Mouse (Mus musculus): ENCODE data around the gene Fgr. TPM values are rescaled to one million over a fixed set of nuclear protein-coding genes. Genes with fewer than 3 reads are reported as not detected.
"Not testable (repeated sequence)": the region's sequence is repeated elsewhere in the genome, so short reads cannot be mapped to it uniquely, and the experiment has no call there.

Gene Fgr
- polyA plus RNA-seq, 1 experiment from 2014 or later: 0.44 TPM

GRCm38 (mm10) chr4:133005885-133006451 is 32.1 kb downstream of the Fgr start:
- 25% methylated on average over 6 of the region's 6 CpGs for WGBS

DNA sequence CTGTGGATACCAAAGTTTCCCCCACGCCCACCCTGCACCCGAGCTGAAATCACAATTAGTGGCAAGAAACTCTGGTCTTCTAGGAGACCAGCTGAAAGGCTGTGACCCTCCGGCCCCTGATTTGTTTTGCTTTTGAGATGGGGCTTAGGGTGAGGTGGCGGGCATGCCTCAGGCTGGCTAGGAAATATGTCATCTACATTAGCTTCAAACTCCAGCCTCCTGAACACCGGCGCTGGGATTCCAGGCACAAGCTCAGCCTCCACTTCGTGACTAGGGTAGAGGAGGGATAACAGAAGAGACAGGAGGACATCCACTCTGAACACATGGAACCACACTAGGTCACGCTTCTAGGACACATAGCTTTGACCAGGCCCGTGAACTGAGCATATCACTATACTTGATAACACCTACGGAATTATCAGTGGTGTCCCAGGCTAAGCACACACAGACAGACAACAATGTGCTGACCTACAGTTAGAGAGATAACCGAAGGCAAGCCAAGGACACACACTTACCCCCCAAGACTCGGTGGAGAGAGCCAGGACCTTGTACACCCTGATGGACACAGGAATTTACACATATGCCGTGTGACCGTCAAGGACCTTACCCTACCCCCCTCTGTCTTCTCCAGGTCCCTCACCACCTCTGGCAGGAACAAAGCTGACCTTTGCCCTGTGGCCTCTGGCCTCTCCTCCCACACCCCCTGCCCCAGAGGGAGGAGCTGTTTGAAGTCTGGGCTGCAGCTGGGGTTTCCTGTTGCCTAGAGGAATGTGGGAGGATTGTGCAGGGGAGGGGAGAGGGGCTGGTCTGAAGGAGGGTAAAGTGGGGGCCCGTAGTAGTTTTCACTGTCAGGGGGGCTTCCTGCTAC is 33.9 kb downstream of the Fgr start:
- Histone ChIP-seq H3K27me3 (ENCODE audit: insufficient read depth, low read length) (peaks cover 12% of the 10 kb centered on the region), H3K4me3 (ENCODE audit: low read length) (no peak overlapping the region), H3K4me2 (replicated peaks; ENCODE audit: low read depth, low read length) (no peak overlapping the region), H3K9me3 (ENCODE audit: low read length) (no peaks in the 10 kb centered on the region), H3K27ac (ENCODE audit: low read length) (peak overlapping the region; percentile 28; the same call in 1 of the 2 replicates), H3K36me3 (ENCODE audit: insufficient read depth, low read length) (no peaks in the 10 kb centered on the region), H3K9ac (replicated peaks; ENCODE audit: low read length) (no peak overlapping the region), H3K4me1 (ENCODE audit: insufficient read depth, low read length) (peaks cover 21% of the 10 kb centered on the region)
- WGBS: 18% methylated on average over 15 of the region's 15 CpGs
- ATAC-seq (ENCODE audit: low FRiP score, low TSS enrichment): 0 out of 2 replicates have a peak, but pooled peaks have one; percentile 5

More at GRCm38 (mm10) chr4:133005885-133006451, 32.1 kb downstream of the Fgr start:
- peaks cover 20% of the 10 kb centered on the region for H3K4me1 ChIP-seq (ENCODE audit: insufficient read depth, low read length)
- not testable (repeated sequence) for ATAC-seq (ENCODE audit: low FRiP score, low TSS enrichment); H3K36me3 ChIP-seq (ENCODE audit: insufficient read depth, low read length); H3K9ac ChIP-seq (replicated peaks; ENCODE audit: low read length); H3K9me3 ChIP-seq (ENCODE audit: low read length); H3K4me2 ChIP-seq (replicated peaks; ENCODE audit: low read depth, low read length); H3K27ac ChIP-seq (ENCODE audit: low read length); H3K4me3 ChIP-seq (ENCODE audit: low read length)
- peaks cover 12% of the 10 kb centered on the region for H3K27me3 ChIP-seq (ENCODE audit: insufficient read depth, low read length)

DNA sequence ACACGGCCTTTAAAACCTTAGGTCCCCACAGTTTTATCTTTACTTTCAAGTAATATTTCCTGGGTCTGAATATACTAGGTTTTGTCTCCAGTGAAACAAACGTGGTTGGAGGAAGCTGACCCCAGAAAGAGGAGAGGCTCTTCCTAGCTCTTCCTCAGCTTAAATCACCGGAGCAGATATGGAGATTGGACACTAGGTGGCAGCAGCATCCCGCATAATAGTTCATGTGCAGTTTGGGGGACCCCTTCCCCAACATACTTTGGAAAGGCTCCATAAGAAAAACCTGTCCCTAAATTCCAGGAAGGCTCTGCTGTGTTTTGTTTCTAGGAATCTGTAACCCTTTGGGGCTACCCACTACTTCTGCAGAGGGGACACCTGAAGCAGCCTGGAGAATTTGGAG is 35.2 kb downstream of the Fgr start:
- Histone ChIP-seq H3K27me3 (ENCODE audit: insufficient read depth, low read length) (peaks cover 12% of the 10 kb centered on the region), H3K9me3 (ENCODE audit: low read length) (no peaks in the 10 kb centered on the region), H3K36me3 (ENCODE audit: insufficient read depth, low read length) (no peaks in the 10 kb centered on the region), H3K4me1 (ENCODE audit: insufficient read depth, low read length) (peaks cover 32% of the 10 kb centered on the region), H3K4me2 (replicated peaks; ENCODE audit: low read depth, low read length) (no peak overlapping the region), H3K27ac (ENCODE audit: low read length) (no peak overlapping the region), H3K9ac (replicated peaks; ENCODE audit: low read length) (no peak overlapping the region), H3K4me3 (ENCODE audit: low read length) (no peak overlapping the region)
- ATAC-seq (ENCODE audit: low FRiP score, low TSS enrichment): no peak
- 1% methylated on average over 4 of the region's 4 CpGs for WGBS

GRCm38 (mm10) chr4:133009676-133010075 is 35.8 kb downstream of the Fgr start:
- Histone ChIP-seq H3K4me3 (ENCODE audit: low read length) (no peak overlapping the region), H3K27me3 (ENCODE audit: insufficient read depth, low read length) (peaks cover 12% of the 10 kb centered on the region), H3K4me2 (replicated peaks; ENCODE audit: low read depth, low read length) (no peak overlapping the region), H3K36me3 (ENCODE audit: insufficient read depth, low read length) (no peaks in the 10 kb centered on the region), H3K9ac (replicated peaks; ENCODE audit: low read length) (no peak overlapping the region), H3K4me1 (ENCODE audit: insufficient read depth, low read length) (peaks cover 38% of the 10 kb centered on the region), H3K27ac (ENCODE audit: low read length) (no peak overlapping the region), H3K9me3 (ENCODE audit: low read length) (no peaks in the 10 kb centered on the region)
- 66% methylated on average over 5 of the region's 5 CpGs for WGBS
- no peak for ATAC-seq (ENCODE audit: low FRiP score, low TSS enrichment)

- Histone ChIP-seq H3K9me3 (ENCODE audit: low read length) (no peaks in the 10 kb centered on the region), H3K4me2 (replicated peaks; ENCODE audit: low read depth, low read length) (peak overlapping the region; percentile 82), H3K36me3 (ENCODE audit: insufficient read depth, low read length) (no peaks in the 10 kb centered on the region), H3K27me3 (ENCODE audit: insufficient read depth, low read length) (peaks cover 12% of the 10 kb centered on the region), H3K4me3 (ENCODE audit: low read length) (peak overlapping the region; percentile 96), H3K9ac (replicated peaks; ENCODE audit: low read length) (peak overlapping the region; percentile 99), H3K4me1 (ENCODE audit: insufficient read depth, low read length) (peaks cover 47% of the 10 kb centered on the region), H3K27ac (ENCODE audit: low read length) (no peak overlapping the region)
- 2% methylated on average over 17 of the region's 17 CpGs for WGBS
- ATAC-seq (ENCODE audit: low FRiP score, low TSS enrichment): no peak
Measured at GRCm38 (mm10) chr4:133010611-133011010, 36.7 kb downstream of the Fgr start.

DNA sequence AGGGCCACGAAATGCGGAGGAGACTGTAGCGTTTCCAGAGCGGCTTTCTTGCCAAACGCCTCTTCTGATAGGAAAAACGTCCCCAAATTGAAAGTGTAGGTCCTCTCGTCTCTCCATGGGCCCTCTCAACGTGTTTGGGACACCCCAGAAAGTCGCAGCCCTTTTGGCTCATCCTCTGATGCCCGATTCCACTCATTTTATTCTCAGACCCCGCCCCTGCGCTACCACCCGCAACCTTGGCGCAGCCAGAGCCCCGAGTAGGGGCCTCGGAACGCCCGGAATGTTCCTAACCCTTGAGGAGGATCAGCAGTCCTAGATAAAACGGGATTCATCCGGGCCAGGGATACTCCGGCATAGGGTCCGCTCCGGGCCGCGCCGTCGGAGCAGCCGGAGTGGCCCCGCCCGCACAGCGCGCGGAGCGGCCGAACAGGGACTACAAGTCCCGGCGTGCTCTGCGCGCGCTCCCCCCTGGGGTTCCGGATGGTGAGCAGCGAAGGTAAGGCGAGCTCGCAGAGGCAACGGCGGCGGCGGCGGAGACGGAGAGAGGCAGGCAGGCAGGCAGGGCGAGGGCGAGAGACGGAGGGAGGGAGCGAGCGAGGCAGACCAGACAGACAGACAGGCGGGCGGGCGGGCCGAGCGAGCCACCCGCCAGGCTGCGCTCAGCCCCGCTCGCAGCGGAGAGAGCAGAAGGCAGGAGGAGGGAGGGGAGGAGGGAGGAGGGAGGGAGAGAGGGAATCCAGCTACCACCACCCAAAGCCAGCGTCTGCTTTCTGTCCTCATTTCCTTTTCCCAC is 37.3 kb downstream of the Fgr start, which contains the start of gene Ahdc1:
Gene Ahdc1, plus strand, starts transcription at position 233 of the 793 bp plus-strand sequence.
- Histone ChIP-seq H3K36me3 (ENCODE audit: insufficient read depth, low read length) (no peaks in the 10 kb centered on the region), H3K9ac (replicated peaks; ENCODE audit: low read length) (peak within 1 kb of the TSS; percentile 99), H3K27me3 (ENCODE audit: insufficient read depth, low read length) (peaks cover 12% of the 10 kb centered on the region), H3K4me2 (replicated peaks; ENCODE audit: low read depth, low read length) (peak within 1 kb of the TSS; percentile 82), H3K4me1 (ENCODE audit: insufficient read depth, low read length) (peaks cover 53% of the 10 kb centered on the region), H3K9me3 (ENCODE audit: low read length) (no peaks in the 10 kb centered on the region), H3K4me3 (ENCODE audit: low read length) (peak within 1 kb of the TSS; percentile 96), H3K27ac (ENCODE audit: low read length) (peak within 1 kb of the TSS; percentile 97)
- ATAC-seq (ENCODE audit: low FRiP score, low TSS enrichment): peak; percentile 71
- under 1% methylated on average over 66 of the region's 66 CpGs for whole genome bisulfite sequencing

DNA sequence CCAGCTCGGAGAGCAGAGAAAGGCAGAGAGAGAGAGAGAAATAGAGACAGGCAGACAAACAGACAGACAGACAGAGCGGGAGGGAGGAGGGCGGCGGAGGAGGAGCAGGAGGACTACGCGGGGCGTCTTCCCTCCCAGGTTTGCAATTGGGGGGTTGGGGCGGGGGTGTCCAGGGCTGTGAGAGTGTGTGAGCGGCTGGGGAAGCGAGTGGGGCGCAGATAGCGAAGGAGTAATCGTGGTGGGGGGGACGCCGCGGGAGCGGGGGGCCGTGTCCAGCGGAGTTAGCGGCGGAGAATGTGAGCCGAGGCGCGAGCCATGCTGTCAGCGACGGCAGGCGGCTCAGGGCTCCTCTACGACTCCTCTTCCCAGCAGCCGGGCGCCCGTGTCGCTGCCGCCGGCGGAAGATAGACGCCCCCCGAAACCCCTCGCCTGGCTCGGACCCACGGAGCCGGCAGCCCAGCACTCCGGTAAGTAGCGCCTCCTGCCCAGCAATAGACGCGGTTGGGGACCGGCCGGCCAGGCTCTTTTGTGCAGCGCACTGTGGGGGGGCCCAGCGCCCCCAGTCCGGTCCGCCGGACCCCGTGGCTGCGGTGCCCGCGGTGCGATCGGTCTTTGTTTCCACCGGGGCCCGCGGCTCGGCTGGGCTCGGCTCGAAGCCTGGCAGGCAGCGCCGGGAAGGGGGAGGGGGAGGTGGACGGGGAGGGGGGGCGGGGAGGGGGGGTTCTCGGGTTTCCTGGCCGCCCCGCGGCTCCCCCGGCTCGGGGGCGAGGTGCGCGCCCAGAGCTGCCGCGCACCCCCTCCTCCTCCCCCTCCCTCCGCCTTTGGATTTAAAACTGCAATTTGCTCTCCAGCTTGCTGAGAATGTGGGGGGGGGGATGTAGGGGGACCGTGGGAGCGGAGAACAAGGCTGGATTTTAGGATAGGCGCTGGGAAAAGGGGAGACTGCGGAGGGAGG is 38.2 kb downstream of the Fgr start:
- H3K4me3 ChIP-seq (ENCODE audit: low read length): peak overlapping the region; percentile 96
- H3K27me3 ChIP-seq (ENCODE audit: insufficient read depth, low read length): peaks cover 12% of the 10 kb centered on the region
- H3K4me2 ChIP-seq (replicated peaks; ENCODE audit: low read depth, low read length): peak overlapping the region; percentile 82
- H3K27ac ChIP-seq (ENCODE audit: low read length): peak overlapping the region; percentile 97
- ATAC-seq (ENCODE audit: low FRiP score, low TSS enrichment): no peak
- no peaks in the 10 kb centered on the region for H3K36me3 ChIP-seq (ENCODE audit: insufficient read depth, low read length)
- no peaks in the 10 kb centered on the region for H3K9me3 ChIP-seq (ENCODE audit: low read length)
- WGBS: under 1% methylated on average over 59 of the region's 84 CpGs
- peaks cover 62% of the 10 kb centered on the region for H3K4me1 ChIP-seq (ENCODE audit: insufficient read depth, low read length)
- peak overlapping the region; percentile 99 for H3K9ac ChIP-seq (replicated peaks; ENCODE audit: low read length)

DNA sequence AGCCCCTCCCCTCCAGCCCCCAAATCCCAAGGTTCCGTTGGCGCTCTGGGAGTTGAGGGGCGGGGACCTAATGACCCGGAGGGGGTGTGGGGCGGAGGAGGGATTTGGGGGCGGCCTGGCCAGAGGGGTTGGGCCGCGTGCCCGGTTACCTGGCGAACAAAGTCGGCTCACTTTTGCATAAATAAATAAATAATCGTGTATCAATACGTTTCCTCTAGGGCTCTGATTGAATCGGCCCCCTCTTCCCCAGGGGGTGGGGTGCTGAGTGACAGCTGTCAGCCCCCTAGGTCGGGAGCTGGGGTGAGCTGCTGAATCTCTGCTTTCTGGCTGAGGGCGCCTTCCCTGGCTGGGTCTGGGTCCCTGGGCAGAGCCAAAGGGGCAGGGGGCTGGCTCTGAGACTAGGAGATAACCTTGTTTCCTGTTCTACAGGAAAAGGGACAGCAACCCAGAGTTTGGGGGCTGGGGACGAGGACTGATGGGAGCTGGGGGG is 38.9 kb downstream of the Fgr start:
- WGBS: 1% methylated on average over 16 of the region's 17 CpGs
- Histone ChIP-seq H3K27me3 (ENCODE audit: insufficient read depth, low read length) (peaks cover 12% of the 10 kb centered on the region), H3K9me3 (ENCODE audit: low read length) (no peaks in the 10 kb centered on the region), H3K27ac (ENCODE audit: low read length) (peak overlapping the region; percentile 97), H3K4me3 (ENCODE audit: low read length) (peak overlapping the region; percentile 96), H3K4me2 (replicated peaks; ENCODE audit: low read depth, low read length) (peak overlapping the region; percentile 82), H3K9ac (replicated peaks; ENCODE audit: low read length) (peak overlapping the region; percentile 99), H3K4me1 (ENCODE audit: insufficient read depth, low read length) (peaks cover 63% of the 10 kb centered on the region), H3K36me3 (ENCODE audit: insufficient read depth, low read length) (no peaks in the 10 kb centered on the region)
- ATAC-seq (ENCODE audit: low FRiP score, low TSS enrichment): peak; percentile 5; the same call in 1 of the 2 replicates
